Mouse (Mus musculus): Measurements from ENCODE around the gene Chek2. TPM values are rescaled to one million over a fixed set of nuclear protein-coding genes. Genes with fewer than 3 reads are reported as not detected.

The Chek2 gene
- polyA plus RNA-seq, 1 experiment from 2014 or later, result 39.4 TPM

DNA sequence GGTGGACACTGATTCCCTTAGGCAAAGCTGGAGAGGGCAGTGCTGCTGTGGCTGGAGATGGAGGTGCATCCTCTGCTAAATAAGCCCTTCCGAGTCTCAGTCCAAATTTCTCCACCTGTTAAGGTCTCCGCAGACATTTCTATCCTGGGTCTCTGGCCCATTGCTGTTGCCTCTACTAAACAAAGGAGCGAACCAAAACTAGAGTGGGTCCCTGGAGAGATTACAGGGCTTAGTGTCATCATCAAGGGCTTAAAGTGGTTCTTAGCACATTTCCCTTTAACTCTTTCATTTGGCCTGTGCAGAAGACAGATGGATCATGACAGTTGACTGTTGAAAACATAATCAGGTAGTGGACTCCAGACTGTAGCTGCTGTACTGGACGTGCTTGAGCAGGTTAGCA lies 48.8 kb downstream of the Chek2 start:
- H3K9me3 ChIP-seq (ENCODE audit: control insufficient read depth, low read length), result no peaks in the 10 kb centered on the region
- WGBS, result 87% methylated on average over 4 of the region's 4 CpGs
- H3K27ac ChIP-seq (ENCODE audit: low read length), result no peak overlapping the region
- no peaks in the 10 kb centered on the region for H3K27me3 ChIP-seq (replicated peaks; ENCODE audit: control insufficient read depth, insufficient read depth, low read length)
- H3K9ac ChIP-seq (ENCODE audit: low read depth, low read length), result no peak overlapping the region
- no peaks in the 10 kb centered on the region for H3K36me3 ChIP-seq (ENCODE audit: control insufficient read depth, insufficient read depth, low read length)
- no peak for ATAC-seq
- no peak overlapping the region for H3K4me3 ChIP-seq (ENCODE audit: low read length)
- no peak overlapping the region for H3K4me2 ChIP-seq (ENCODE audit: low read depth, low read length)
- H3K4me1 ChIP-seq (ENCODE audit: control insufficient read depth, insufficient read depth, low read length), result no peaks in the 10 kb centered on the region

DNA sequence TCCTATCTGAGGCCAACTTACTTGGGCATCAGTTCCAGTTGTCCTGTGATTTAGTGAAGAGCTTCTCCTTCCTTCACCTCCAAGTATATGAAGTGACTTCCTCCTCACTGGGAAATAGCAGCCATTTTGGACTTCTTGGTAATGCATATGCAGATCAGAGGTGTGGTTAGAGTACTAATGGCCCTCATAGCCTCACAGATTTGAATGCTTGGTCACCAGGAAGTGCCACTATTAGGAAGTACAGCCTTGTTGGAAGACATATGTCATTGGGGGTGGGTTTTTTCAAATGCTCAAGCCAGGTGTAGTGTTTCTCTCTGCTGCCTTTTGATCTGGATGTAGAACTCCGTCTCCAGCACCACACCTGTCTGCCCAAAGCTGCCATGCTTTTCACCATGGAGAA lies 50.2 kb downstream of the Chek2 start:
- H3K36me3 ChIP-seq (ENCODE audit: control insufficient read depth, insufficient read depth, low read length), result no peaks in the 10 kb centered on the region
- no peaks in the 10 kb centered on the region for H3K27me3 ChIP-seq (replicated peaks; ENCODE audit: control insufficient read depth, insufficient read depth, low read length)
- no peak overlapping the region for H3K4me3 ChIP-seq (ENCODE audit: low read length)
- no peak overlapping the region for H3K4me2 ChIP-seq (ENCODE audit: low read depth, low read length)
- H3K27ac ChIP-seq (ENCODE audit: low read length), result no peak overlapping the region
- ATAC-seq, result no peak
- no peak overlapping the region for H3K9ac ChIP-seq (ENCODE audit: low read depth, low read length)
- H3K4me1 ChIP-seq (ENCODE audit: control insufficient read depth, insufficient read depth, low read length), result no peaks in the 10 kb centered on the region
- 79% methylated on average over 1 of the region's 1 CpGs for WGBS
- no peaks in the 10 kb centered on the region for H3K9me3 ChIP-seq (ENCODE audit: control insufficient read depth, low read length)

DNA sequence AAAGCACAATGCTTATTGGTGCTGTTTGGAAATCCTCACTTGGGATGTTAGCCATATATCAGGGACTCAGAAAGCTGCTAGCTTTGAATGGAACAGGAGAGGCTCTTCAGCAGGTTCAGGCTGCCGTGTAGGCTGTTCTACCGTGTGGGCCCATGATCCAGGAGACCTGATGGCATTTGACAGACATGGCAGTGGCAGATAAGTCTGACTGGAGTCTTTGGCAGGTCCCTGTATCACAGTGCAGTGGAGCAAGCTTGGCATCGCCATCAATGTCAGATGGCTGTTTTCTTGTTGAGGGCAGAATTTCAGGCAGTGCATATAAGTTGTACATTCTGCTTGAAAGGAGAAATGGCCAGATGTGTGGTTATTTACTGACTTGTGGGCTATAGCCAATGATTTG lies 50.8 kb downstream of the Chek2 start:
- Histone ChIP-seq H3K9me3 (ENCODE audit: control insufficient read depth, low read length) (no peaks in the 10 kb centered on the region), H3K27me3 (replicated peaks; ENCODE audit: control insufficient read depth, insufficient read depth, low read length) (no peaks in the 10 kb centered on the region), H3K27ac (ENCODE audit: low read length) (no peak overlapping the region), H3K9ac (ENCODE audit: low read depth, low read length) (no peak overlapping the region), H3K4me3 (ENCODE audit: low read length) (no peak overlapping the region), H3K4me1 (ENCODE audit: control insufficient read depth, insufficient read depth, low read length) (no peaks in the 10 kb centered on the region), H3K36me3 (ENCODE audit: control insufficient read depth, insufficient read depth, low read length) (no peaks in the 10 kb centered on the region), H3K4me2 (ENCODE audit: low read depth, low read length) (no peak overlapping the region)
- no peak for ATAC-seq
- whole genome bisulfite sequencing, result 91% methylated on average over 3 of the region's 3 CpGs

DNA sequence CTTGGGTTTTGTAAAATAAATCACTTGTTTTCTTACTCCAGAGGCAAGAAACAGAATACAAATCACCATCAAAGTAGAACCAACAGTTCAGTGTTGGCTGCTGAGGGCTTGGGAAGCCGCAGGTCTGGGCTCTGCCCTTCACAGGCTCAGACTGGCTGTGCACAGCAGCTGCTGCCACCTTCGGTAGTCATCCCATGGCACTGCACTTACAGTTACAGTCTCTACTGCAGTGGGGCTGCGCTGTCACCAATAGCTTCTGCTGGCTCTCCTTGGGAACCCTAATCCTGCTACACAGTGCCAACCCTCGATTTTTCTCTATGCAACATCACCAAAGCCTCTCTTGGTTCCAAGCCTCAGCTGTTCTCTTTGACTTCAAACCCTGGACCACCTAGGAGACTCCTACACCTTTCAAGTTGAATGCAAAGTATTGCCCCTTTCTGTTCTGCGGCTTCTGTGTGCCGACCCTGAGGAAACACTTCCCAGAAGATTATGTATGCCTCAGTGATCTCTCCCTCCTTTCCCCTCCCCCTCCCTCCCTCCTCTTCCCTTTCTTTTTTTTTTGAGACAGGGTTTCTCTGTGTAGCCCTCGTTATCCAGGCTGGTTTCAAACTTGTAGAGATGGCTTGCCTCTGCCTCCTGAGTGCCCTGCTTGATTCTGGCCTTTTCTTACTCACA lies 57.5 kb downstream of the Chek2 start:
- ATAC-seq, result no peak
- WGBS, result 58% methylated on average over 7 of the region's 7 CpGs
- no peak overlapping the region for H3K4me2 ChIP-seq (ENCODE audit: low read depth, low read length)

DNA sequence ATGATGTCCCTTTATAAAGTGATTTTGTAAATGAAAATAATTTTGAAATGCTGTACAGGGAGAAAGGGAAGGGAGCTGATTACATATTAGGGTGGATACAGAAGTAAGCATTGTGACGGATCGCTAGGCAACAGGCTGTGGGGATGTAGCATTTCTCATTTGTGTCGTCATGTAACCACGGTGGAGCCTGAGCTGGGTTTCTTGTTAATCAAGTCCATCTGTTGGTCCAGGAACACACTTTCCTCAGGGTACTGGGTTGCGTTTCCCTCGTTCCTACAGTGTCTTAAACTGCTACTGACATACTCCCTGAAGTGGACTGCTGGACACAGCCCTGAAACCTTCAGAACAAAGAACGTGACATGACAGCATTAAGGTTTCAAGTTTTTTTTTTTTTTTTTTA lies 58.4 kb downstream of the Chek2 start:
- no peaks in the 10 kb centered on the region for H3K27me3 ChIP-seq (replicated peaks; ENCODE audit: control insufficient read depth, insufficient read depth, low read length)
- no peak overlapping the region for H3K4me2 ChIP-seq (ENCODE audit: low read depth, low read length)
- H3K27ac ChIP-seq (ENCODE audit: low read length), result no peak overlapping the region
- H3K4me1 ChIP-seq (ENCODE audit: control insufficient read depth, insufficient read depth, low read length), result no peaks in the 10 kb centered on the region
- no peak overlapping the region for H3K9ac ChIP-seq (ENCODE audit: low read depth, low read length)
- 81% methylated on average over 7 of the region's 7 CpGs for WGBS
- H3K9me3 ChIP-seq (ENCODE audit: control insufficient read depth, low read length), result no peaks in the 10 kb centered on the region
- H3K36me3 ChIP-seq (ENCODE audit: control insufficient read depth, insufficient read depth, low read length), result no peaks in the 10 kb centered on the region
- no peak for ATAC-seq
- H3K4me3 ChIP-seq (ENCODE audit: low read length), result no peak overlapping the region

More for the DNA sequence above, 57.5 kb downstream of the Chek2 start:
- H3K9ac ChIP-seq (ENCODE audit: low read depth, low read length), result no peak overlapping the region
- H3K36me3 ChIP-seq (ENCODE audit: control insufficient read depth, insufficient read depth, low read length), result no peaks in the 10 kb centered on the region
- H3K4me1 ChIP-seq (ENCODE audit: control insufficient read depth, insufficient read depth, low read length), result no peaks in the 10 kb centered on the region
- no peak overlapping the region for H3K4me3 ChIP-seq (ENCODE audit: low read length)
- H3K27ac ChIP-seq (ENCODE audit: low read length), result no peak overlapping the region
- H3K9me3 ChIP-seq (ENCODE audit: control insufficient read depth, low read length), result no peaks in the 10 kb centered on the region
- H3K27me3 ChIP-seq (replicated peaks; ENCODE audit: control insufficient read depth, insufficient read depth, low read length), result no peaks in the 10 kb centered on the region

DNA sequence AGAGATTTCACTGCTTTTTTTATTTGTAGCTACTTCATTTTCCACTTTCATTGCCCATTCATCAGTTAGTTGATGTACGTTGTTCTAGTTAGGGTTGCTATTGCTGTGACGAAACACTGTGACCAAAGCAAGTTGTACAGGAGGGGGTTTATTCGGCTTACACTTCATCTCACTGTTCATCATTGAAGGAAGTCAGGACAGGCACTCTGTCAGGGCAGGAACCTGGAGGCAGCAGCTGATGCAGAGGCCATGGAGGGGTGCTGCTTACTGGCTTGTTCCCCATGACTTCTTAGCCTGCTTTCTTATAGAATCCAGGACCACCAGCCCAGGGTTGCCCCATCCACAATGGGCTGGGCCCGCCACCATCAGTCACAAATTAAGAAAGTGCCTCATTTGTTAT lies 59.0 kb downstream of the Chek2 start:
- H3K27ac ChIP-seq (ENCODE audit: low read length), result no peak overlapping the region
- no peaks in the 10 kb centered on the region for H3K27me3 ChIP-seq (replicated peaks; ENCODE audit: control insufficient read depth, insufficient read depth, low read length)
- no peaks in the 10 kb centered on the region for H3K4me1 ChIP-seq (ENCODE audit: control insufficient read depth, insufficient read depth, low read length)
- no peak overlapping the region for H3K4me2 ChIP-seq (ENCODE audit: low read depth, low read length)
- H3K36me3 ChIP-seq (ENCODE audit: control insufficient read depth, insufficient read depth, low read length), result no peaks in the 10 kb centered on the region
- no peaks in the 10 kb centered on the region for H3K9me3 ChIP-seq (ENCODE audit: control insufficient read depth, low read length)
- no peak overlapping the region for H3K9ac ChIP-seq (ENCODE audit: low read depth, low read length)
- ATAC-seq, result no peak
- no peak overlapping the region for H3K4me3 ChIP-seq (ENCODE audit: low read length)
- 90% methylated on average over 4 of the region's 4 CpGs for WGBS

DNA sequence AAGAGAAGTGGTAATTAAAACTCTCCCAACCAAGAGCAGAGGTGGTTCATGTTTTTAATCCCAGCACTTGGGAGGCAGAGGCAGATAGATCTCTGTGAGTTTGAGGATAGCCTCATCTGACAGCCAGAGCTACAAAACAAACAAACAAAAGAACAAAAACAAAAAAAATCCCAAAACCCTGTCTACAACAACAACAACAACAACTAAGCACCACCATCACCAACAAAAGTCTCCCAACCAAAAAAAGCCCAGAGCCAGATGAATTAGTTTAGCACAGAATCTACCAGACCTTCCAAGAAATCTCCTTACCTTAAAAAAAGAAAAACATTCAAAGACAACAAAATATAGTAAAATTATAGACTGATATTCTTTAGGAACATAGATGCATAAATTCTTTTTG lies 60.6 kb downstream of the Chek2 start:
- Histone ChIP-seq H3K4me2 (ENCODE audit: low read depth, low read length) (no peak overlapping the region), H3K27ac (ENCODE audit: low read length) (no peak overlapping the region), H3K9ac (ENCODE audit: low read depth, low read length) (no peak overlapping the region), H3K4me3 (ENCODE audit: low read length) (no peak overlapping the region), H3K9me3 (ENCODE audit: control insufficient read depth, low read length) (no peaks in the 10 kb centered on the region), H3K36me3 (ENCODE audit: control insufficient read depth, insufficient read depth, low read length) (no peaks in the 10 kb centered on the region), H3K27me3 (replicated peaks; ENCODE audit: control insufficient read depth, insufficient read depth, low read length) (no peaks in the 10 kb centered on the region), H3K4me1 (ENCODE audit: control insufficient read depth, insufficient read depth, low read length) (no peaks in the 10 kb centered on the region)
- ATAC-seq, result no peak

DNA sequence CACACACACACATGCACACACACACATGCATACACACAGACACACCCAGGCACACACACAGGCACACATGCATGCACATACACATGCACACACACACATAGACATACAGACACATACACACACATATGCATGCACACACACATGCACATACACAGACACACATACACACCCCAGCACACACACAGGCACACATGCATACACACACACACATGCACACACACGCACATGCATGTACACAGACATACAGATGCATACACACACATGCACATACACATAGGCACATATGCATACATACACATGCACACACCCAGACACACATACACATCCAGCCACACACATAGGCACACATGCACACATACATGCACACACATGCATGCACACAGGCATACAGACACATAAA lies 66.9 kb downstream of the Chek2 start:
- no peaks in the 10 kb centered on the region for H3K27me3 ChIP-seq (replicated peaks; ENCODE audit: control insufficient read depth, insufficient read depth, low read length)
- H3K4me2 ChIP-seq (ENCODE audit: low read depth, low read length), result no peak overlapping the region
- H3K9me3 ChIP-seq (ENCODE audit: control insufficient read depth, low read length), result no peaks in the 10 kb centered on the region
- no peak overlapping the region for H3K4me3 ChIP-seq (ENCODE audit: low read length)
- H3K27ac ChIP-seq (ENCODE audit: low read length), result no peak overlapping the region
- no peak for ATAC-seq
- H3K36me3 ChIP-seq (ENCODE audit: control insufficient read depth, insufficient read depth, low read length), result no peaks in the 10 kb centered on the region
- WGBS, result 97% methylated on average over 1 of the region's 1 CpGs
- H3K4me1 ChIP-seq (ENCODE audit: control insufficient read depth, insufficient read depth, low read length), result no peaks in the 10 kb centered on the region
- H3K9ac ChIP-seq (ENCODE audit: low read depth, low read length), result no peak overlapping the region

DNA sequence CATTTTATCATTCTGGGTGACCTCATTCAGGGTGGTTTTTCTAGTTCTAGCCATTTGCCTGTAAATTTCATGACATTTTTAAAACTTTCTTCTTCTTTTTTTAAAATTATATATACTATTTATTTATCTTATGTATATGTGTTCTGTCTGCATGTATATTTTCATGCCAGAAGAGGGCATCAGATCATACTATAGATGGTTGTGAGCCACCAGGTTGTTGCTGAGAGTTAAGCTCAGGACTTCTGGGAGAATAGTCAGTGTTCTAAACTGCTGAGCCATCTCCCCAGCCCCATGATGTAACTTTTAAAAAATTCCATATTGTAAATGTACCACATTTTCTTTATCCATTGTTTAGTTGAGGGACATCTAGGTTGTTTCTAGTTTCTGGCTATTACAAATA lies 69.1 kb downstream of the Chek2 start:
- no peak overlapping the region for H3K4me3 ChIP-seq (ENCODE audit: low read length)
- H3K27ac ChIP-seq (ENCODE audit: low read length), result no peak overlapping the region
- H3K36me3 ChIP-seq (ENCODE audit: control insufficient read depth, insufficient read depth, low read length), result no peaks in the 10 kb centered on the region
- ATAC-seq, result no peak
- H3K4me1 ChIP-seq (ENCODE audit: control insufficient read depth, insufficient read depth, low read length), result no peaks in the 10 kb centered on the region
- H3K27me3 ChIP-seq (replicated peaks; ENCODE audit: control insufficient read depth, insufficient read depth, low read length), result no peaks in the 10 kb centered on the region
- H3K4me2 ChIP-seq (ENCODE audit: low read depth, low read length), result no peak overlapping the region
- H3K9me3 ChIP-seq (ENCODE audit: control insufficient read depth, low read length), result no peaks in the 10 kb centered on the region
- H3K9ac ChIP-seq (ENCODE audit: low read depth, low read length), result no peak overlapping the region

DNA sequence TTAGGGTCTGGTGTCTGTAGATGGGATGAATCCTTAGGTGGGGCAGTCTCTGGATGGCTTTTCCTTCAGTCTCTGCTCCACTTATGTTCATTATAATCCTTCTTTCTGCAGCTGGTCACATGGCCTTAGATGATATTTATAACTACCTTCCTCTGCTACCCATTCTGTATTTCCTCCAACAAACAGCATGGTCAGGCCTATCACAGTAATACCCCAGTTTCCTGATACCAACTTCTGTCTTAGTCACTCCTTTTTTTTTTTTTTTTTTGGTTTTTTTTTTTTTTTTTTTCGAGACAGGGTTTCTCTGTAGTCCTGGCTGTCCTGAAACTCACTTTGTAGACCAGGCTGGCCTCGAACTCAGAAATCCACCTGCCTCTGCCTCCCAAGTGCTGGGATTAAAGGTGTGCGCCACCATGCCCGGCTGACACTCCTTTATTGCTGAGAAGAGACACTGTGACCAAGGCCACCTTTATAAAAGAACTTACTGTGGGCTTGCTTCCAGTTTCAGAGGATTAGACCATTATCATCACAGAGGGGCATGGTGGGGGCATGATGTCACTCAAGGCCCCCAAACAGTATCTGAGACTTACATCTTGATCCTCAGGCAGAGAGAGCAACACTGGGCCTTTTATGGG lies 70.3 kb downstream of the Chek2 start:
- H3K9ac ChIP-seq (ENCODE audit: low read depth, low read length), result no peak overlapping the region
- ATAC-seq, result no peak
- no peaks in the 10 kb centered on the region for H3K9me3 ChIP-seq (ENCODE audit: control insufficient read depth, low read length)
- no peaks in the 10 kb centered on the region for H3K27me3 ChIP-seq (replicated peaks; ENCODE audit: control insufficient read depth, insufficient read depth, low read length)
- no peak overlapping the region for H3K4me3 ChIP-seq (ENCODE audit: low read length)
- H3K4me1 ChIP-seq (ENCODE audit: control insufficient read depth, insufficient read depth, low read length), result no peaks in the 10 kb centered on the region
- H3K36me3 ChIP-seq (ENCODE audit: control insufficient read depth, insufficient read depth, low read length), result no peaks in the 10 kb centered on the region
- WGBS, result 73% methylated on average over 4 of the region's 4 CpGs
- H3K27ac ChIP-seq (ENCODE audit: low read length), result no peak overlapping the region
- no peak overlapping the region for H3K4me2 ChIP-seq (ENCODE audit: low read depth, low read length)

Data from intestine, embryonic 16.5 days (tissue).